Mouse (Mus musculus) lung, postnatal 14 days (tissue): ENCODE data around the gene Vps54.

Experiments used
- DNase-seq: peaks from one replicate; pipeline ENCODE4 v3.0.0; 2021

The Vps54 gene

GRCm38 (mm10) chr11:21346020-21346419 lies 106.9 kb downstream of the Vps54 start:
- DNase-seq, result no peak

- DNase-seq, result no peak
Measured at GRCm38 (mm10) chr11:21348890-21349289, 109.8 kb downstream of the Vps54 start.

GRCm38 (mm10) chr11:21351296-21351695 lies 112.2 kb downstream of the Vps54 start:
- no peak for DNase-seq

GRCm38 (mm10) chr11:21363144-21363940 lies 124.3 kb downstream of the Vps54 start:
- no peak for DNase-seq

- DNase-seq, result no peak
Measured at GRCm38 (mm10) chr11:21368466-21368865, 129.4 kb downstream of the Vps54 start.

- no peak for DNase-seq
Measured at GRCm38 (mm10) chr11:21369248-21370016, 130.4 kb downstream of the Vps54 start.

GRCm38 (mm10) chr11:21370399-21371121 lies 131.5 kb downstream of the Vps54 start:
- DNase-seq, result peak; percentile 83
